Mouse (Mus musculus): ENCODE measurements around the gene Pth2. TPM values are rescaled to one million over a fixed set of nuclear protein-coding genes. Genes with fewer than 3 reads are reported as not detected.

Gene Pth2
- total and polyA plus RNA-seq, 2 experiments, result not detected

- H3K79me2 ChIP-seq (ENCODE audit: control insufficient read depth, insufficient read depth, low read length), result no peaks in the 10 kb centered on the region
- no peaks in the 10 kb centered on the region for H3K27me3 ChIP-seq (ENCODE audit: control insufficient read depth, insufficient read depth, low read length)
- no peaks in the 10 kb centered on the region for H3K4me1 ChIP-seq (ENCODE audit: control insufficient read depth, insufficient read depth, low read length)
- peak within 1 kb of the TSS; percentile 22; the same call in 1 of the 2 replicates for H3K4me3 ChIP-seq (ENCODE audit: insufficient read depth, low read depth, low read length)
- no peak within 1 kb of the TSS for H3K27ac ChIP-seq (replicated peaks; ENCODE audit: insufficient read depth, low read depth, low read length)
- H3K36me3 ChIP-seq (ENCODE audit: control insufficient read depth, insufficient read depth, low read length), result no peaks in the 10 kb centered on the region
- DNase-seq (ENCODE audit: extremely low read depth, low read depth, low spot score), result peak; percentile 61
- no peak within 1 kb of the TSS for H3K9ac ChIP-seq (ENCODE audit: low read depth, low read length)
- TF ChIP-seq CTCF (IDR thresholded peaks at IDR 0.05; ENCODE audit: low read depth, low read length) (no peak), POLR2A (IDR thresholded peaks at IDR 0.05; ENCODE audit: extremely low read depth, insufficient read depth, low read length) (no peak)
- 10% methylated on average over 44 of the region's 44 CpGs for WGBS
These were observed 23.8 kb downstream of the Pth2 start, which contains the start of gene Ccdc155 for GRCm38 (mm10) chr7:45204380-45205143. Gene Ccdc155, minus strand, starts transcription at chr7:45204892.

- no peaks in the 10 kb centered on the region for H3K4me1 ChIP-seq (ENCODE audit: control insufficient read depth, insufficient read depth, low read length)
- no peaks in the 10 kb centered on the region for H3K36me3 ChIP-seq (ENCODE audit: control insufficient read depth, insufficient read depth, low read length)
- H3K27me3 ChIP-seq (ENCODE audit: control insufficient read depth, insufficient read depth, low read length), result peaks cover 3% of the 10 kb centered on the region; the same call in 1 of the 2 replicates
- TF ChIP-seq CTCF (IDR thresholded peaks at IDR 0.05; ENCODE audit: low read depth, low read length) (no peak), POLR2A (IDR thresholded peaks at IDR 0.05; ENCODE audit: extremely low read depth, insufficient read depth, low read length) (no peak)
- H3K79me2 ChIP-seq (ENCODE audit: control insufficient read depth, insufficient read depth, low read length), result no peaks in the 10 kb centered on the region
- no peak overlapping the region for H3K9ac ChIP-seq (ENCODE audit: low read depth, low read length)
- H3K4me3 ChIP-seq (ENCODE audit: insufficient read depth, low read depth, low read length), result no peak overlapping the region
- no peak overlapping the region for H3K27ac ChIP-seq (replicated peaks; ENCODE audit: insufficient read depth, low read depth, low read length)
- WGBS, result 86% methylated on average over 6 of the region's 6 CpGs
- DNase-seq (ENCODE audit: extremely low read depth, low read depth, low spot score), result no peak
These were observed 27.5 kb downstream of the Pth2 start for GRCm38 (mm10) chr7:45208260-45208659.

- H3K36me3 ChIP-seq (ENCODE audit: control insufficient read depth, insufficient read depth, low read length), result no peaks in the 10 kb centered on the region
- peaks cover 3% of the 10 kb centered on the region; the same call in 1 of the 2 replicates for H3K27me3 ChIP-seq (ENCODE audit: control insufficient read depth, insufficient read depth, low read length)
- 74% methylated on average over 10 of the region's 10 CpGs for WGBS
- TF ChIP-seq POLR2A (IDR thresholded peaks at IDR 0.05; ENCODE audit: extremely low read depth, insufficient read depth, low read length) (no peak), CTCF (IDR thresholded peaks at IDR 0.05; ENCODE audit: low read depth, low read length) (no peak)
- H3K27ac ChIP-seq (replicated peaks; ENCODE audit: insufficient read depth, low read depth, low read length), result no peak overlapping the region
- DNase-seq (ENCODE audit: extremely low read depth, low read depth, low spot score), result no peak
- no peak overlapping the region for H3K9ac ChIP-seq (ENCODE audit: low read depth, low read length)
- H3K79me2 ChIP-seq (ENCODE audit: control insufficient read depth, insufficient read depth, low read length), result no peaks in the 10 kb centered on the region
- H3K4me1 ChIP-seq (ENCODE audit: control insufficient read depth, insufficient read depth, low read length), result peaks cover 2% of the 10 kb centered on the region
- no peak overlapping the region for H3K4me3 ChIP-seq (ENCODE audit: insufficient read depth, low read depth, low read length)
These were observed 30.3 kb downstream of the Pth2 start for GRCm38 (mm10) chr7:45211070-45211469.

- WGBS, result 20% methylated on average over 17 of the region's 17 CpGs
- Histone ChIP-seq H3K4me3 (ENCODE audit: insufficient read depth, low read depth, low read length) (no peak within 1 kb of the TSS), H3K79me2 (ENCODE audit: control insufficient read depth, insufficient read depth, low read length) (no peaks in the 10 kb centered on the region), H3K27ac (replicated peaks; ENCODE audit: insufficient read depth, low read depth, low read length) (no peak within 1 kb of the TSS), H3K9ac (ENCODE audit: low read depth, low read length) (no peak within 1 kb of the TSS), H3K36me3 (ENCODE audit: control insufficient read depth, insufficient read depth, low read length) (no peaks in the 10 kb centered on the region), H3K4me1 (ENCODE audit: control insufficient read depth, insufficient read depth, low read length) (peaks cover 3% of the 10 kb centered on the region), H3K27me3 (ENCODE audit: control insufficient read depth, insufficient read depth, low read length) (peaks cover 3% of the 10 kb centered on the region; the same call in 1 of the 2 replicates)
- no peak for DNase-seq (ENCODE audit: extremely low read depth, low read depth, low spot score)
- TF ChIP-seq POLR2A (IDR thresholded peaks at IDR 0.05; ENCODE audit: extremely low read depth, insufficient read depth, low read length) (no peak), CTCF (IDR thresholded peaks at IDR 0.05; ENCODE audit: low read depth, low read length) (no peak)
These were observed 31.1 kb downstream of the Pth2 start, which contains the start of gene Dkkl1 for GRCm38 (mm10) chr7:45211851-45212251. Gene Dkkl1, minus strand, starts transcription at chr7:45212147.

GRCm38 (mm10) chr7:45212356-45212755 lies 31.6 kb downstream of the Pth2 start:
- Histone ChIP-seq H3K9ac (ENCODE audit: low read depth, low read length) (no peak overlapping the region), H3K79me2 (ENCODE audit: control insufficient read depth, insufficient read depth, low read length) (no peaks in the 10 kb centered on the region), H3K27ac (replicated peaks; ENCODE audit: insufficient read depth, low read depth, low read length) (no peak overlapping the region), H3K36me3 (ENCODE audit: control insufficient read depth, insufficient read depth, low read length) (no peaks in the 10 kb centered on the region), H3K4me1 (ENCODE audit: control insufficient read depth, insufficient read depth, low read length) (peaks cover 3% of the 10 kb centered on the region), H3K4me3 (ENCODE audit: insufficient read depth, low read depth, low read length) (no peak overlapping the region), H3K27me3 (ENCODE audit: control insufficient read depth, insufficient read depth, low read length) (peaks cover 3% of the 10 kb centered on the region; the same call in 1 of the 2 replicates)
- TF ChIP-seq CTCF (IDR thresholded peaks at IDR 0.05; ENCODE audit: low read depth, low read length) (no peak), POLR2A (IDR thresholded peaks at IDR 0.05; ENCODE audit: extremely low read depth, insufficient read depth, low read length) (no peak)
- WGBS, result 87% methylated on average over 7 of the region's 7 CpGs
- no peak for DNase-seq (ENCODE audit: extremely low read depth, low read depth, low spot score)

- peaks cover 3% of the 10 kb centered on the region for H3K4me1 ChIP-seq (ENCODE audit: control insufficient read depth, insufficient read depth, low read length)
- peak; percentile 10 for DNase-seq (ENCODE audit: extremely low read depth, low read depth, low spot score)
- H3K27ac ChIP-seq (replicated peaks; ENCODE audit: insufficient read depth, low read depth, low read length), result no peak overlapping the region
- H3K79me2 ChIP-seq (ENCODE audit: control insufficient read depth, insufficient read depth, low read length), result no peaks in the 10 kb centered on the region
- no peak overlapping the region for H3K4me3 ChIP-seq (ENCODE audit: insufficient read depth, low read depth, low read length)
- H3K27me3 ChIP-seq (ENCODE audit: control insufficient read depth, insufficient read depth, low read length), result peaks cover 3% of the 10 kb centered on the region; the same call in 1 of the 2 replicates
- no peaks in the 10 kb centered on the region for H3K36me3 ChIP-seq (ENCODE audit: control insufficient read depth, insufficient read depth, low read length)
- WGBS, result 37% methylated on average over 5 of the region's 5 CpGs
- no peak for TF ChIP-seq CTCF (IDR thresholded peaks at IDR 0.05; ENCODE audit: low read depth, low read length)
- no peak for TF ChIP-seq POLR2A (IDR thresholded peaks at IDR 0.05; ENCODE audit: extremely low read depth, insufficient read depth, low read length)
- no peak overlapping the region for H3K9ac ChIP-seq (ENCODE audit: low read depth, low read length)
These were observed 32.9 kb downstream of the Pth2 start for GRCm38 (mm10) chr7:45213708-45214107.
